Mouse (Mus musculus) kidney, embryonic 14.5 days (tissue): Measurements from ENCODE around the gene Taar7e. TPM values are rescaled to one million over a fixed set of nuclear protein-coding genes. Genes with fewer than 3 reads are reported as not detected.

Experiments used
- polyA plus RNA-seq: library from polyadenylated mRNA; unstranded; fragments of >200 nt; fragmentation: Nextera tagmentation; extraction: Ambion mirVana; gene quantifications from 2 replicates; pipeline ENCODE4 v1.2.1, GENCODE M21; 2014

Gene Taar7e
- polyA plus RNA-seq, 1 experiment from 2014 or later: not detected

Other genes starting within 250 kb of the Taar7e start
- gene Slc18b1, start 240.6 kb upstream of the Taar7e start, polyA plus RNA-seq: 13.4 and 20.0 TPM in 2 replicates
- not detected in 2 replicates for gene Vnn3, start 186.2 kb upstream of the Taar7e start, polyA plus RNA-seq
- gene Vnn1, start 142.9 kb upstream of the Taar7e start, polyA plus RNA-seq: 0.74 and 0.79 TPM in 2 replicates
- not detected in 2 replicates for gene Taar1, start 117.3 kb upstream of the Taar7e start, polyA plus RNA-seq
- not detected in 2 replicates for gene Taar2, start 99.0 kb upstream of the Taar7e start, polyA plus RNA-seq
- not detected in 2 replicates for gene Taar3, start 88.1 kb upstream of the Taar7e start, polyA plus RNA-seq
- gene Taar4, start 77.1 kb upstream of the Taar7e start, polyA plus RNA-seq: not detected in 2 replicates
- not detected in 2 replicates for gene Taar5, start 66.9 kb upstream of the Taar7e start, polyA plus RNA-seq
- gene Taar6, start 52.0 kb upstream of the Taar7e start, polyA plus RNA-seq: not detected in 2 replicates
- not detected in 2 replicates for gene Taar7a, start 44.1 kb upstream of the Taar7e start, polyA plus RNA-seq
- gene Taar7b, start 37.7 kb upstream of the Taar7e start, polyA plus RNA-seq: not detected in 2 replicates
- not detected in 2 replicates for gene Taar7d, start 10.4 kb upstream of the Taar7e start, polyA plus RNA-seq
- gene Taar7f, start 11.9 kb downstream of the Taar7e start, polyA plus RNA-seq: not detected in 2 replicates
- gene Taar8a, start 38.9 kb downstream of the Taar7e start, polyA plus RNA-seq: not detected in 2 replicates
- gene Taar8b, start 54.7 kb downstream of the Taar7e start, polyA plus RNA-seq: not detected in 2 replicates
- gene Taar8c, start 64.3 kb downstream of the Taar7e start, polyA plus RNA-seq: not detected in 2 replicates
- not detected in 2 replicates for gene Taar9, start 71.9 kb downstream of the Taar7e start, polyA plus RNA-seq
- gene Stx7, start 111.7 kb downstream of the Taar7e start, polyA plus RNA-seq: 67.8 and 95.5 TPM in 2 replicates
- 18.1 and 29.7 TPM in 2 replicates for gene Moxd1, start 185.9 kb downstream of the Taar7e start, polyA plus RNA-seq